ENCODE assay signal across 8 mouse cellular contexts in genomic region chr9:41122390-41123110, GRCm38 (mm10). TPM values are rescaled to one million over a fixed set of nuclear protein-coding genes. Genes with fewer than 3 reads are reported as not detected.
DNase-seq lines count a peak whose midpoint lies in the region; ATAC-seq and TF ChIP-seq lines count a peak whose summit lies in the region.

No protein-coding gene starts in this region.

- no peak for ATAC-seq in liver, postnatal 0 days
- ATAC-seq in liver, embryonic 12.5 days = no peak
- no peak for ATAC-seq in heart, embryonic 13.5 days (ENCODE audit: extremely low read depth, insufficient number of reproducible peaks, low FRiP score, low TSS enrichment)
- no peak for ATAC-seq in erythroblast, adult 5-6 weeks (replicated peaks; ENCODE audit: low FRiP score, poor library complexity, severe bottlenecking)
- ATAC-seq in hindbrain, embryonic 11.5 days (ENCODE audit: low FRiP score) = no peak

- H3K4me1 ChIP-seq in liver, postnatal 0 days (ENCODE audit: insufficient read depth) = peaks cover 9% of the 10 kb centered on the region
- H3K4me1 ChIP-seq in liver, embryonic 12.5 days = peaks cover 36% of the 10 kb centered on the region
- peaks cover 63% of the 10 kb centered on the region for H3K4me1 ChIP-seq in heart, embryonic 13.5 days
- H3K4me1 ChIP-seq in hindbrain, embryonic 11.5 days (replicated peaks; ENCODE audit: control insufficient read depth, insufficient read depth, low read length) = no peaks in the 10 kb centered on the region

- H3K36me3 ChIP-seq in liver, postnatal 0 days (replicated peaks; ENCODE audit: insufficient read depth, low read length) = no peaks in the 10 kb centered on the region
- no peaks in the 10 kb centered on the region for H3K36me3 ChIP-seq in liver, embryonic 12.5 days
- H3K36me3 ChIP-seq in heart, embryonic 13.5 days = peaks cover 4% of the 10 kb centered on the region; the same call in 1 of the 2 replicates
- no peaks in the 10 kb centered on the region for H3K36me3 ChIP-seq in hindbrain, embryonic 11.5 days (ENCODE audit: control insufficient read depth, insufficient read depth, low read length)

- 66% methylated on average over 11 of the region's 11 CpGs for WGBS in liver, postnatal 0 days (ENCODE audit: insufficient replicate concordance)
- 74% methylated on average over 11 of the region's 11 CpGs for WGBS in liver, embryonic 12.5 days (ENCODE audit: insufficient replicate concordance)
- WGBS in heart, embryonic 13.5 days = 53% methylated on average over 11 of the region's 11 CpGs
- 93% methylated on average over 11 of the region's 11 CpGs for WGBS in hindbrain, embryonic 11.5 days

- no peak overlapping the region for H3K4me2 ChIP-seq in liver, postnatal 0 days (ENCODE audit: low read depth, low read length)
- H3K4me2 ChIP-seq in liver, embryonic 12.5 days = no peak overlapping the region
- no peak overlapping the region for H3K4me2 ChIP-seq in heart, embryonic 13.5 days
- no peak overlapping the region for H3K4me2 ChIP-seq in hindbrain, embryonic 11.5 days (replicated peaks; ENCODE audit: low read depth, low read length)

- peak; percentile 44 to 69 for DNase-seq in adrenal gland, adult (ENCODE audit: inconsistent age in 2 of 2, low spot score in 1 of 2)
- DNase-seq in adrenal gland, postnatal 4 days (ENCODE audit: low spot score in 2 of 2) = no peak
- DNase-seq in liver, postnatal 0 days = no peak
- peak; percentile 54 for DNase-seq in lung, postnatal 10 days
- DNase-seq in hindbrain, embryonic 11.5 days (ENCODE audit: low spot score) = no peak

- no peaks in the 10 kb centered on the region for H3K27me3 ChIP-seq in liver, postnatal 0 days (ENCODE audit: insufficient read depth, low read length)
- no peaks in the 10 kb centered on the region for H3K27me3 ChIP-seq in liver, embryonic 12.5 days (replicated peaks)
- H3K27me3 ChIP-seq in heart, embryonic 13.5 days (replicated peaks) = no peaks in the 10 kb centered on the region
- no peaks in the 10 kb centered on the region for H3K27me3 ChIP-seq in hindbrain, embryonic 11.5 days (ENCODE audit: control insufficient read depth, insufficient read depth, low read length)

- H3K9me3 ChIP-seq in liver, postnatal 0 days (ENCODE audit: low read length) = no peaks in the 10 kb centered on the region
- H3K9me3 ChIP-seq in liver, embryonic 12.5 days (replicated peaks) = no peaks in the 10 kb centered on the region
- H3K9me3 ChIP-seq in heart, embryonic 13.5 days = no peaks in the 10 kb centered on the region
- H3K9me3 ChIP-seq in hindbrain, embryonic 11.5 days (ENCODE audit: control insufficient read depth, low read length) = no peaks in the 10 kb centered on the region

- no peak overlapping the region for H3K4me3 ChIP-seq in liver, postnatal 0 days (ENCODE audit: low read depth, low read length)
- no peak overlapping the region for H3K4me3 ChIP-seq in liver, embryonic 12.5 days
- no peak overlapping the region for H3K4me3 ChIP-seq in heart, embryonic 13.5 days
- no peak overlapping the region for H3K4me3 ChIP-seq in hindbrain, embryonic 11.5 days (ENCODE audit: low read depth, low read length)

- no peak for TF ChIP-seq CTCF in liver, postnatal 0 days (IDR thresholded peaks at IDR 0.05; ENCODE audit: low read depth)

- no peak for TF ChIP-seq EP300 in liver, postnatal 0 days (IDR thresholded peaks at IDR 0.05; ENCODE audit: low read depth)

- no peak overlapping the region for H3K9ac ChIP-seq in liver, postnatal 0 days (replicated peaks)
- no peak overlapping the region for H3K9ac ChIP-seq in liver, embryonic 12.5 days
- H3K9ac ChIP-seq in heart, embryonic 13.5 days = no peak overlapping the region
- no peak overlapping the region for H3K9ac ChIP-seq in hindbrain, embryonic 11.5 days (ENCODE audit: low read depth, low read length)

- H3K27ac ChIP-seq in liver, postnatal 0 days (ENCODE audit: low read depth) = 0 out of 2 replicates have a peak overlapping the region, but pooled peaks have one; percentile 6
- no peak overlapping the region for H3K27ac ChIP-seq in liver, embryonic 12.5 days
- peak overlapping the region; percentile 48 for H3K27ac ChIP-seq in heart, embryonic 13.5 days (replicated peaks)
- no peak overlapping the region for H3K27ac ChIP-seq in hindbrain, embryonic 11.5 days (ENCODE audit: low read depth, low read length)

RNA-seq across cellular contexts. Expression of gene Ubash3b, which starts 38.9 kb away (rescaled TPM):
- 1 to 10 TPM; 6.5 to 6.7 TPM for total RNA-seq in adrenal gland, postnatal 4 days (2021)
- polyA plus RNA-seq in liver, postnatal 0 days (2015; fragmentation: Nextera tagmentation; extraction: Ambion mirVana) = 6.6 TPM in 2 replicates
- polyA plus RNA-seq in liver, embryonic 12.5 days (2016; fragmentation: Nextera tagmentation; extraction: Ambion mirVana) = 12.2 and 14.0 TPM in 2 replicates
- 8.5 and 9.3 TPM in 2 replicates for polyA plus RNA-seq in heart, embryonic 13.5 days (2015; fragmentation: Nextera tagmentation; extraction: Ambion mirVana)
- 1.9 and 3.1 TPM in 2 replicates for total RNA-seq in erythroblast, adult 5-6 weeks (2015; ENCODE audit: low replicate concordance)
- 2.9 and 9.2 TPM in 2 replicates for total RNA-seq in erythroblast, adult 5-6 weeks (2017; ENCODE audit: low replicate concordance)
- polyA plus RNA-seq in hindbrain, embryonic 11.5 days (2014; fragmentation: Nextera tagmentation; extraction: Ambion mirVana) = 12.0 and 13.7 TPM in 2 replicates

Comparison
In these comparisons a context has a peak if more than half of its experiments do, and no peak if none do; other contexts are left out.
1. DNase-seq: peak in adrenal gland, adult (2 of 2) and lung, postnatal 10 days (single experiment); none in adrenal gland, postnatal 4 days (0 of 2), liver, postnatal 0 days (single experiment) and hindbrain, embryonic 11.5 days (single experiment).
2. H3K27ac ChIP-seq: peak in liver, postnatal 0 days (single experiment) and heart, embryonic 13.5 days (single experiment); none in liver, embryonic 12.5 days (single experiment) and hindbrain, embryonic 11.5 days (single experiment).